Mouse (Mus musculus): ENCODE data around the gene Smarcd1. TPM values are rescaled to one million over a fixed set of nuclear protein-coding genes. Genes with fewer than 3 reads are reported as not detected.

Smarcd1 gene
- polyA plus RNA-seq, 1 experiment from 2014 or later = 29.9 TPM

Other genes with a start within 250 kb of the Smarcd1 start
- gene Nckap5l, start 244.4 kb upstream of the Smarcd1 start, polyA plus RNA-seq (2015; fragmentation: Nextera tagmentation; extraction: Ambion mirVana) = 10.5 and 12.3 TPM in 2 replicates
- 12.7 and 15.1 TPM in 2 replicates for gene Bcdin3d, start 227.4 kb upstream of the Smarcd1 start, polyA plus RNA-seq (2015; fragmentation: Nextera tagmentation; extraction: Ambion mirVana)
- gene Faim2, start 174.0 kb upstream of the Smarcd1 start, polyA plus RNA-seq (2015; fragmentation: Nextera tagmentation; extraction: Ambion mirVana) = 0.17 and 0.25 TPM in 2 replicates
- gene Aqp2, start 123.1 kb upstream of the Smarcd1 start, polyA plus RNA-seq (2015; fragmentation: Nextera tagmentation; extraction: Ambion mirVana) = not detected in 2 replicates
- 0.12 TPM in 1 of 2 replicates, not detected in the other for gene Aqp5, start 111.3 kb upstream of the Smarcd1 start, polyA plus RNA-seq (2015; fragmentation: Nextera tagmentation; extraction: Ambion mirVana)
- not detected in 2 replicates for gene Aqp6, start 100.7 kb upstream of the Smarcd1 start, polyA plus RNA-seq (2015; fragmentation: Nextera tagmentation; extraction: Ambion mirVana)
- gene Racgap1, start 50.5 kb upstream of the Smarcd1 start, polyA plus RNA-seq (2015; fragmentation: Nextera tagmentation; extraction: Ambion mirVana) = 105 and 106 TPM in 2 replicates
- gene Asic1, start 31.8 kb upstream of the Smarcd1 start, polyA plus RNA-seq (2015; fragmentation: Nextera tagmentation; extraction: Ambion mirVana) = 1.2 and 2.2 TPM in 2 replicates
- not detected in 2 replicates for gene Gm17349, start 3.4 kb downstream of the Smarcd1 start, polyA plus RNA-seq (2015; fragmentation: Nextera tagmentation; extraction: Ambion mirVana)
- gene Gpd1, start 15.4 kb downstream of the Smarcd1 start, polyA plus RNA-seq (2015; fragmentation: Nextera tagmentation; extraction: Ambion mirVana) = 0.42 and 4.3 TPM in 2 replicates
- 162 and 175 TPM in 2 replicates for gene Cox14, start 23.5 kb downstream of the Smarcd1 start, polyA plus RNA-seq (2015; fragmentation: Nextera tagmentation; extraction: Ambion mirVana)
- 83.6 and 84.8 TPM in 2 replicates for gene Cers5, start 70.8 kb downstream of the Smarcd1 start, polyA plus RNA-seq (2015; fragmentation: Nextera tagmentation; extraction: Ambion mirVana)
- gene Lima1, start 173.3 kb downstream of the Smarcd1 start, polyA plus RNA-seq (2015; fragmentation: Nextera tagmentation; extraction: Ambion mirVana) = 90.2 and 91.6 TPM in 2 replicates

All from limb, embryonic 15.5 days (tissue).